Mouse (Mus musculus): ENCODE data around the gene Dnajc16. TPM values are rescaled to one million over a fixed set of nuclear protein-coding genes. Genes with fewer than 3 reads are reported as not detected.

The Dnajc16 gene
- polyA plus RNA-seq, 1 experiment, result 12.2 TPM

- H3K4me1 ChIP-seq (ENCODE audit: control insufficient read depth, insufficient read depth, low read length), result peaks cover 5% of the 10 kb centered on the region
- H3K27me3 ChIP-seq (ENCODE audit: control insufficient read depth, insufficient read depth, low read length), result no peaks in the 10 kb centered on the region
- no peak overlapping the region for H3K4me3 ChIP-seq (ENCODE audit: control insufficient read depth, low read depth, low read length)
- TF ChIP-seq CTCF (IDR thresholded peaks at IDR 0.05; ENCODE audit: control insufficient read depth, insufficient read depth, insufficient replicate concordance, low read depth, low read length) (no peak), POLR2A (IDR thresholded peaks at IDR 0.05; ENCODE audit: control insufficient read depth, low read depth, low read length) (no peak)
- H3K27ac ChIP-seq (ENCODE audit: control insufficient read depth, insufficient read depth, low read depth, low read length), result no peak overlapping the region
- no peaks in the 10 kb centered on the region for H3K36me3 ChIP-seq (ENCODE audit: control insufficient read depth, insufficient read depth, low read length)
Measured at GRCm38 (mm10) chr4:141725738-141726137, 65.0 kb downstream of the Dnajc16 start.

- TF ChIP-seq POLR2A (IDR thresholded peaks at IDR 0.05; ENCODE audit: control insufficient read depth, low read depth, low read length) (no peak), CTCF (IDR thresholded peaks at IDR 0.05; ENCODE audit: control insufficient read depth, insufficient read depth, insufficient replicate concordance, low read depth, low read length) (no peak)
- H3K4me1 ChIP-seq (ENCODE audit: control insufficient read depth, insufficient read depth, low read length), result peaks cover 5% of the 10 kb centered on the region
- no peaks in the 10 kb centered on the region for H3K36me3 ChIP-seq (ENCODE audit: control insufficient read depth, insufficient read depth, low read length)
- no peak overlapping the region for H3K27ac ChIP-seq (ENCODE audit: control insufficient read depth, insufficient read depth, low read depth, low read length)
- no peak overlapping the region for H3K4me3 ChIP-seq (ENCODE audit: control insufficient read depth, low read depth, low read length)
- no peaks in the 10 kb centered on the region for H3K27me3 ChIP-seq (ENCODE audit: control insufficient read depth, insufficient read depth, low read length)
Measured at GRCm38 (mm10) chr4:141725277-141725676, 65.5 kb downstream of the Dnajc16 start.

GRCm38 (mm10) chr4:141724594-141724993 is 66.1 kb downstream of the Dnajc16 start:
- H3K36me3 ChIP-seq (ENCODE audit: control insufficient read depth, insufficient read depth, low read length), result no peaks in the 10 kb centered on the region
- H3K27me3 ChIP-seq (ENCODE audit: control insufficient read depth, insufficient read depth, low read length), result no peaks in the 10 kb centered on the region
- no peak overlapping the region for H3K27ac ChIP-seq (ENCODE audit: control insufficient read depth, insufficient read depth, low read depth, low read length)
- no peak for TF ChIP-seq CTCF (IDR thresholded peaks at IDR 0.05; ENCODE audit: control insufficient read depth, insufficient read depth, insufficient replicate concordance, low read depth, low read length)
- no peak for TF ChIP-seq POLR2A (IDR thresholded peaks at IDR 0.05; ENCODE audit: control insufficient read depth, low read depth, low read length)
- peaks cover 5% of the 10 kb centered on the region for H3K4me1 ChIP-seq (ENCODE audit: control insufficient read depth, insufficient read depth, low read length)
- H3K4me3 ChIP-seq (ENCODE audit: control insufficient read depth, low read depth, low read length), result no peak overlapping the region

- TF ChIP-seq CTCF (IDR thresholded peaks at IDR 0.05; ENCODE audit: control insufficient read depth, insufficient read depth, insufficient replicate concordance, low read depth, low read length) (no peak), POLR2A (IDR thresholded peaks at IDR 0.05; ENCODE audit: control insufficient read depth, low read depth, low read length) (no peak)
- Histone ChIP-seq H3K27me3 (ENCODE audit: control insufficient read depth, insufficient read depth, low read length) (no peaks in the 10 kb centered on the region), H3K4me1 (ENCODE audit: control insufficient read depth, insufficient read depth, low read length) (peaks cover 5% of the 10 kb centered on the region), H3K27ac (ENCODE audit: control insufficient read depth, insufficient read depth, low read depth, low read length) (no peak overlapping the region), H3K36me3 (ENCODE audit: control insufficient read depth, insufficient read depth, low read length) (no peaks in the 10 kb centered on the region), H3K4me3 (ENCODE audit: control insufficient read depth, low read depth, low read length) (peak overlapping the region; percentile 95)
Measured at GRCm38 (mm10) chr4:141723673-141724068, 67.1 kb downstream of the Dnajc16 start.

GRCm38 (mm10) chr4:141722731-141723672 is 67.7 kb downstream of the Dnajc16 start, which contains the start of gene Ddi2:
Gene Ddi2, minus strand, starts transcription at chr4:141723419.
- TF ChIP-seq POLR2A (IDR thresholded peaks at IDR 0.05; ENCODE audit: control insufficient read depth, low read depth, low read length) (peak; percentile 92), CTCF (IDR thresholded peaks at IDR 0.05; ENCODE audit: control insufficient read depth, insufficient read depth, insufficient replicate concordance, low read depth, low read length) (no peak)
- Histone ChIP-seq H3K27ac (ENCODE audit: control insufficient read depth, insufficient read depth, low read depth, low read length) (peak within 1 kb of the TSS; percentile 88), H3K4me1 (ENCODE audit: control insufficient read depth, insufficient read depth, low read length) (peaks cover 5% of the 10 kb centered on the region)

GRCm38 (mm10) chr4:141721961-141722360 is 68.8 kb downstream of the Dnajc16 start:
- TF ChIP-seq CTCF (IDR thresholded peaks at IDR 0.05; ENCODE audit: control insufficient read depth, insufficient read depth, insufficient replicate concordance, low read depth, low read length), result no peak
- TF ChIP-seq POLR2A (IDR thresholded peaks at IDR 0.05; ENCODE audit: control insufficient read depth, low read depth, low read length), result no peak
- H3K27me3 ChIP-seq (ENCODE audit: control insufficient read depth, insufficient read depth, low read length), result no peaks in the 10 kb centered on the region
- no peaks in the 10 kb centered on the region for H3K36me3 ChIP-seq (ENCODE audit: control insufficient read depth, insufficient read depth, low read length)
- peaks cover 5% of the 10 kb centered on the region for H3K4me1 ChIP-seq (ENCODE audit: control insufficient read depth, insufficient read depth, low read length)
- no peak overlapping the region for H3K27ac ChIP-seq (ENCODE audit: control insufficient read depth, insufficient read depth, low read depth, low read length)
- H3K4me3 ChIP-seq (ENCODE audit: control insufficient read depth, low read depth, low read length), result no peak overlapping the region

More at GRCm38 (mm10) chr4:141722731-141723672, 67.7 kb downstream of the Dnajc16 start, which contains the start of gene Ddi2:
- Histone ChIP-seq H3K4me3 (ENCODE audit: control insufficient read depth, low read depth, low read length) (peak within 1 kb of the TSS; percentile 95), H3K27me3 (ENCODE audit: control insufficient read depth, insufficient read depth, low read length) (no peaks in the 10 kb centered on the region), H3K36me3 (ENCODE audit: control insufficient read depth, insufficient read depth, low read length) (no peaks in the 10 kb centered on the region)

GRCm38 (mm10) chr4:141720761-141721523 is 69.8 kb downstream of the Dnajc16 start:
- H3K27me3 ChIP-seq (ENCODE audit: control insufficient read depth, insufficient read depth, low read length), result no peaks in the 10 kb centered on the region
- H3K4me1 ChIP-seq (ENCODE audit: control insufficient read depth, insufficient read depth, low read length), result peaks cover 5% of the 10 kb centered on the region
- H3K4me3 ChIP-seq (ENCODE audit: control insufficient read depth, low read depth, low read length), result no peak overlapping the region
- TF ChIP-seq POLR2A (IDR thresholded peaks at IDR 0.05; ENCODE audit: control insufficient read depth, low read depth, low read length) (no peak), CTCF (IDR thresholded peaks at IDR 0.05; ENCODE audit: control insufficient read depth, insufficient read depth, insufficient replicate concordance, low read depth, low read length) (no peak)
- no peaks in the 10 kb centered on the region for H3K36me3 ChIP-seq (ENCODE audit: control insufficient read depth, insufficient read depth, low read length)
- H3K27ac ChIP-seq (ENCODE audit: control insufficient read depth, insufficient read depth, low read depth, low read length), result no peak overlapping the region
